Mouse (Mus musculus): ENCODE results near the gene Syt11. TPM values are rescaled to one million over a fixed set of nuclear protein-coding genes. Genes with fewer than 3 reads are reported as not detected.

The Syt11 gene
- polyA plus RNA-seq (2014; fragmentation: Illumina TruSeq; extraction: RNeasy Lipid Tissue Mini Kit (QIAGEN cat#74804); ENCODE audit: low read depth, low replicate concordance), result 7.2 TPM

DNA sequence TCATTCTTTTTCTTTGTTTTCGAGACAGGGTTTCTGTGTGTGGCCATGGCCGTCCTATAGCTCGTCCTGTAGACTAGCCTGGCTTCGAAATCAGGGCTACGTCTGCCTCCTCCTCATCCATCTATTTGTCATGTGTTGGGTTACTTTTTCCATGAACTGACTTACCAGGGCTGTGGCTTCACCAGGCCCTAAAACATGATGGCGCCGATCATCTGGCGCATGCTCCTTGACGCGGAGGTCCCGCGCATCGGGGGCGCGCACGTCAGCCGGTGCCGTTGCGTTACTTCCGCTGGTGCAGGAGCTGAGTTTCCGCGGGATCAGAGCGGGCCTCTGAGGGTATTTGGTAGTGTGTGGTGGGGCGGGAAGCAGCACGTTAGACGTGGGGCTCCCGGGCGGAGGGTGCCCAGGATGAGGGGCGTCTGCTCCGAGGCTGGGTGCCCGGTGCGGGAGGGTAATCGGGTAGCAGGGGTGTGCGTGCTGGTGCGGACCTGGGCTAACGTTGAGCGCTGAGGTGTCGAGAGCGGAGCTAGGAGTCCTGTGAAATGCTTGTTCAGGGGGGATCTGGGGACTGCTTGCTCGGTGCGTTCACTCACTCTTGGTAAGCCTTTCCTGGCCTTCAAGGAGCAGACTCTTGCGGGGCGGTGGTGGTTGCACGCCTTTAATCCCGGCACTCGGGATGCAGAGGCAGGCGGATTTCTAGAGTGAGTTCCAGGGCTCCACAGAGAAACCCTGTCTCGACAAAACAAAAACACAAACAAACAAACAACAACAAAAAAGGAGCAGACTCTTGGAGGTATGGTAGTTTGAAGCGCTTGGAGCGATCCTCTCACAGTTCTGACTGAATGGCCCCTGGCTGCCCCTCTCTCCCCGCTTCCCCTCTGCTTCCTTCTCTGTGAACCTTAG is at the start of gene Syt11:
Syt11 (minus strand) TSS at position 226 of the 903 bp plus-strand sequence.

DNA sequence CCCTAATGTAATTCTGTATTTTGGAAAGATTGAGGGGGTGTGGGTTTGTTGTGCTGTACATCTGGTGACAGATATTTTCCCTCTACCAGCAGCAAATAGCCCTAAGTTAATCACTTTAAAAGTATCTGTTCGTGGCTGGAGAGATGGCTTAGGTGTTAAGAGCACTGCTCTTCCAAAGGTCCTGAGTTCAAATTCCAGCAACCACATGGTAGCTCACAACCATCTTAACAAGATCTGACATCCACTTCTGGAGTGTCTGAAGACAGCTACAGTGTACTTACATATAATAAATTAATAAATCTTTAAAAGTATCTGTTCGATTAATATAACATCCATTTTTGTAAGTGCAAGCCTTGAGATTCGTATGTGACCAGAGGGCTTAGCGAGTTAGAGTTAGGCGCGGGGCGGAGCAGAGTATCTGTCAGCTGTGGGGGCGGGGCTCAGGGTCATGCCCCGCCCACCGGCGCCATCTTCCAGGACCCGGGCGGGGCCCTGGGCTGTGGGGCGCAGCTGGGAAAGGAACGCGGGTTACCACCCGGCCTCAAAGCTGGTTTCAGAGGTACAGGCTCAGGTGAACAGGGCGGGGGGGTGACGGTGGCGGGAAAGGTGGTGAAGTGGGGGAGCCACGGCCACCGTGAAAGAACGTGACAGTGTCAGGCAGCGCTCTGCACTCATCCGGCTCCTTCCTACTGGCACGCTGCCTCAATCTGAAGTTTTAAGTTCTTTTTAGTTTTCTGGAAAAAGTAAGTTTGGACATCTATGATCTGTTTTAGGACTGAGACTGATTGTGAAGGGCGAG is 58.4 kb downstream of the Syt11 start, which contains the start of gene Rit1:
Rit1 (plus strand) TSS at position 440 of the 799 bp plus-strand sequence.

Other genes with a start within 250 kb of the Syt11 start
- 2.9 TPM for gene Mex3a, start 242.8 kb downstream of the Syt11 start, polyA plus RNA-seq (2014; fragmentation: Illumina TruSeq; extraction: RNeasy Lipid Tissue Mini Kit (QIAGEN cat#74804); ENCODE audit: low read depth, low replicate concordance)
- gene Rab25, start 226.9 kb downstream of the Syt11 start, polyA plus RNA-seq (2014; fragmentation: Illumina TruSeq; extraction: RNeasy Lipid Tissue Mini Kit (QIAGEN cat#74804); ENCODE audit: low read depth, low replicate concordance), result 66.8 TPM
- gene Lamtor2, start 222.1 kb downstream of the Syt11 start, polyA plus RNA-seq (2014; fragmentation: Illumina TruSeq; extraction: RNeasy Lipid Tissue Mini Kit (QIAGEN cat#74804); ENCODE audit: low read depth, low replicate concordance), result 161 TPM
- 51.1 TPM for gene Ubqln4, start 221.4 kb downstream of the Syt11 start, polyA plus RNA-seq (2014; fragmentation: Illumina TruSeq; extraction: RNeasy Lipid Tissue Mini Kit (QIAGEN cat#74804); ENCODE audit: low read depth, low replicate concordance)
- gene Ssr2, start 199.3 kb downstream of the Syt11 start, polyA plus RNA-seq (2014; fragmentation: Illumina TruSeq; extraction: RNeasy Lipid Tissue Mini Kit (QIAGEN cat#74804); ENCODE audit: low read depth, low replicate concordance), result 239 TPM
- 39.9 TPM for gene Arhgef2, start 169.2 kb downstream of the Syt11 start, polyA plus RNA-seq (2014; fragmentation: Illumina TruSeq; extraction: RNeasy Lipid Tissue Mini Kit (QIAGEN cat#74804); ENCODE audit: low read depth, low replicate concordance)
- not detected for gene Rxfp4, start 122.0 kb downstream of the Syt11 start, polyA plus RNA-seq (2014; fragmentation: Illumina TruSeq; extraction: RNeasy Lipid Tissue Mini Kit (QIAGEN cat#74804); ENCODE audit: low read depth, low replicate concordance)
- 60.2 TPM for gene Khdc4, start 89.4 kb downstream of the Syt11 start, polyA plus RNA-seq (2014; fragmentation: Illumina TruSeq; extraction: RNeasy Lipid Tissue Mini Kit (QIAGEN cat#74804); ENCODE audit: low read depth, low replicate concordance)
- gene Rit1, start 58.3 kb downstream of the Syt11 start, polyA plus RNA-seq (2014; fragmentation: Illumina TruSeq; extraction: RNeasy Lipid Tissue Mini Kit (QIAGEN cat#74804); ENCODE audit: low read depth, low replicate concordance), result 39.1 TPM
- 21.3 TPM for gene Gon4l, start 60.1 kb upstream of the Syt11 start, polyA plus RNA-seq (2014; fragmentation: Illumina TruSeq; extraction: RNeasy Lipid Tissue Mini Kit (QIAGEN cat#74804); ENCODE audit: low read depth, low replicate concordance)
- gene Msto1, start 138.8 kb upstream of the Syt11 start, polyA plus RNA-seq (2014; fragmentation: Illumina TruSeq; extraction: RNeasy Lipid Tissue Mini Kit (QIAGEN cat#74804); ENCODE audit: low read depth, low replicate concordance), result 20.7 TPM
- 16.7 TPM for gene Ash1l, start 175.5 kb upstream of the Syt11 start, polyA plus RNA-seq (2014; fragmentation: Illumina TruSeq; extraction: RNeasy Lipid Tissue Mini Kit (QIAGEN cat#74804); ENCODE audit: low read depth, low replicate concordance)
- gene Dap3, start 176.0 kb upstream of the Syt11 start, polyA plus RNA-seq (2014; fragmentation: Illumina TruSeq; extraction: RNeasy Lipid Tissue Mini Kit (QIAGEN cat#74804); ENCODE audit: low read depth, low replicate concordance), result 66.9 TPM